Mouse (Mus musculus): ENCODE measurements around the gene Arhgef28.

Arhgef28 gene

GRCm38 (mm10) chr13:98205771-98206545 is at the start of gene Arhgef28:
TSS of gene Arhgef28 (minus strand) at chr13:98206439.
- peak; percentile 82 for DNase-seq (ENCODE audit: inconsistent ontology term)

DNA sequence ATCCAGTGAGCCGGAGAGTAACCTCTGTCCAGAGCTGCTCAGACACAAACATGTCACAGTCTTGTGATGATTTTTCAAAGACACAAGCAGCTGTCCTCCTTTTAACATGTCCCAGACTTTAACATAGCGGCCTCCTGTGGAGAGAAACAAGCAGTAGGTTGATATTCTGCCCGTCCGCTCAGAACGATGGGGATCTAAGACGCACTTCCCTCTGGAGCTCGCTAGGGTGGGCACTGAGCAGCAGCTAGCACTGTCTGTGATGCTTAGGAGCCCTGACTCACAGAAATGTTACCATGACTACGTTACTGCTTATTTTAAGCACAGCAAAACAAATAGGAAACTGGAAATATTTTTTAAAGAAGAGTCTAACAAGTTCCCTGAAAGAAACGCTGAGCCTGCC is 48.7 kb upstream of the Arhgef28 start:
- no peak for DNase-seq (ENCODE audit: inconsistent ontology term)

- DNase-seq (ENCODE audit: inconsistent ontology term): no peak
These were observed 43.4 kb upstream of the Arhgef28 start for GRCm38 (mm10) chr13:98249594-98249993.

- DNase-seq (ENCODE audit: inconsistent ontology term): no peak
These were observed 39.1 kb upstream of the Arhgef28 start for GRCm38 (mm10) chr13:98245386-98245785.

DNA sequence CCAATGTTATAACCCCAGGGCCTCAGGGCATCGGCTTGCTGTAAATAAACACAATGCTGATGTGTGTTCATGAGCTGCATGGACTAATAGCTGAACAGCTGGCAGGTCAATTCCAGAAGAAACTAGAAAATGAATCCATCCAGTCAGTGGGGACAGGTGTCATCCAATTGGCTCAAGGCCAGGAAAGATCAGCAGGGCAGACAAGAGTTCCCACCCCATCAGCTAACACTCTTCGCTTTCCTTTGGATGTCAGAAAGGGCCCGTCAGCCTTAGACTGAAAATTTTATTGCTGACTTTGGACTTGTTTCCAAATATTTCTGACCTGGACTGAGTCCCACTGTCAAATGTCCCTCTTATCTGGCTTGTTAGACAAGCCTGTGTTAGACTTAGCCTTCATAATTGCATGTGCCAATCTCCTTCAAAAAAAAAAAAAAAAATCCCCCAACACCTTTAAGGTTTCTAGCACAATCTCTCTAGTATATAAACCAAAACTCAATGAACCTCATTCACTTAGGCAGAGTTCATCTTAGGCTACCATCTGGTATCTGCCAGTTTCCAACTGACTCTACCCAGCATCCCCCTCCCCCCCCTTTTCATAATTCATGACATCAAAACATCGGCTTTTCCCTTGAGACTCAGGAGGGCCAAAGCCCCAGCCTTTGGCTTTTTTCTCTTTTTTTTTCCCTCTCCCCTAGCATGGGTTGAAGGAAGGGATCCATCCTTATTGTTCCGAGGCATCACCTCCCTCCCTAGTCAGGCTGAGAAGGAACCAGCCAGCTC is 38.5 kb upstream of the Arhgef28 start:
- DNase-seq (ENCODE audit: inconsistent ontology term): no peak

GRCm38 (mm10) chr13:98241531-98242282 is 35.5 kb upstream of the Arhgef28 start:
- DNase-seq (ENCODE audit: inconsistent ontology term): no peak

DNA sequence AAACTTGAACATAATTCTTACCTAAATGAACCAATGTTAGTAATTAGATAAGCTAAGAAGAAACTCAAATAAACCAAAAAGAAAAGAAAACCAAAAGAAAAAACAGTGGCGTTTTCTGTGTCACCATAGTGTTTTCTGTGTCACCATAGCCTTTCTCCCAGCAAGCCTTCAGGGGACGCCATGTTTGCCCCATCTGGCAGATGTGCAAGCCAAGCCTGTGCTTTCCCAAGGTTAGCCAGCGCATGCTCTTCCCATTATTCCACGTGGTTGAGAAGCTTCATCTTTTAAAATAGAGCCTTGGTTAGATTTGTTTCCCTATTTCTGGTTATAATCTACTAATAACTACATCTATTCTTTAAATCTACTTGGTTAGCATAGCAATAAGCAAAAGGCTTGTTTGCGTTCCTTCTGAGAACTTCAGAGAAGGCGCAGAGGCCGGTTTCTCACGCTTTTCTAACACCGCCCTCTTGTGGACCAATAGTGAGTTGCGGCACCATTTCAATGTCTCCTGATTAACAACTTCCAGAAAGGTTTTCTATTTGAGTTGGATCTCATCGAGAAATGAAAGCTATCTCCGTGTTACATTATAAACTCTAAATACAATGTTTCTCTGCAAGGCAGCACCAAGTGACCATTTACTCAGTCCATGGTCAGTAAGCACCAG is 33.9 kb upstream of the Arhgef28 start:
- DNase-seq (ENCODE audit: inconsistent ontology term): peak; percentile 36

DNA sequence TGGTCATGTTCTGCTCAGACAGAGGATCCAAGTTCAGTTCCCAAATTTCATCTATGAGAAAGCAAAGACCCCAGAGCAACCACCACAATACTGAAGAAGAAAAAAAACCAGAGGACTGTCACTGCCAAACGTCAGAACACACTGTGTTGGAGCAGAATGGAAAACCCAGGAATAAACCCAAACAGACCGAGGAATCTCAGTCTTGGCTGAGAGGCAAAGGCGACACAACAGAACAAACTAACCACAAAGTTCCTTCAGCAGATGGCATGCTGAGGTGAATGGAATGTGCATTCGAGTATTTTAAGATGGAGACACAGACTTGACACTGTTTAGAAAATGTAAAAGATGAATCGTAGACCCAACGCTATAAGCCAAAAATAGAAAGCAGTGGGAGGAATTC is 29.2 kb upstream of the Arhgef28 start:
- peak; percentile 80 for DNase-seq (ENCODE audit: inconsistent ontology term)

GRCm38 (mm10) chr13:98230511-98230910 is 24.3 kb upstream of the Arhgef28 start:
- DNase-seq (ENCODE audit: inconsistent ontology term): peak; percentile 93

GRCm38 (mm10) chr13:98226225-98226624 is 20.0 kb upstream of the Arhgef28 start:
- DNase-seq (ENCODE audit: inconsistent ontology term): no peak

DNA sequence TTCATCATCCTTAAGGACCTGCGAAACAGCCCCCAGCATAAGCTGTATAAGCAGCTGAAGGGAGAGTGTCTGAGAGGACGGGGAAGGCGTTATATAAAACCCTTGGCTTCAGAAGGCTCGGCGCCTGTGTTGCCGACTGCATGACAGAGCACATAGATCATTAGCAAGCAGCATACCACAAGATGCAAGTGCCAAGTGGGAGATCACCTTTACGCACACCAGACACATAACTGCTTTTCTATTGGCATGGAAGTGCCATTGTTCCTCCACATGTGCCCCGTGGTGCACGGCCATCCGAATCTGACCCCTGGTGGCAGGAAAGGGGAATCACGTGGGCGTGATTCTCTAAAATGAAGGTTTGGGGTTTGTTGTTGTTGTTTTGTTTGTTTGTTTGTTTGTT is 16.6 kb upstream of the Arhgef28 start:
- DNase-seq (ENCODE audit: inconsistent ontology term): peak; percentile 25

DNA sequence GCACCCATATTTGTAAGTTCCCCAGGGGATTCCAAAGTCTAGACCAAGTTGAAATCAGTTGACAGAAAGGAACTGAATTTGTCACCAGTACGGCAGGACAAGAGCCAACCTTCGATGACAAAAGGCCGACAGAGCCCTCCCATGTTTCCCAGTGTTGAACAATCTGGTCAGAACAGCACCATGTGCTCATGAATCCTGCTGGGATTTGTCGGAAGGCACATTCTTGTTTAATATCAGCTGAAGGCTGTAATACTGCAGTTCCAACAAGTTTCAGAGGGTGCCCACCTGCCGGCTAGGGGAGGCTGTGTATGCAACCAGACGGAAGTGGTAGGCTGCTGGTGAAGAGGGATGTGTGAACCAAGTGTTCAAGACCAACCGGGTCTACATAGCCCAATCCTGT is 3.9 kb upstream of the Arhgef28 start:
- DNase-seq (ENCODE audit: inconsistent ontology term): no peak

GRCm38 (mm10) chr13:98208842-98209241 is 2.6 kb upstream of the Arhgef28 start:
- DNase-seq (ENCODE audit: inconsistent ontology term): no peak

DNA sequence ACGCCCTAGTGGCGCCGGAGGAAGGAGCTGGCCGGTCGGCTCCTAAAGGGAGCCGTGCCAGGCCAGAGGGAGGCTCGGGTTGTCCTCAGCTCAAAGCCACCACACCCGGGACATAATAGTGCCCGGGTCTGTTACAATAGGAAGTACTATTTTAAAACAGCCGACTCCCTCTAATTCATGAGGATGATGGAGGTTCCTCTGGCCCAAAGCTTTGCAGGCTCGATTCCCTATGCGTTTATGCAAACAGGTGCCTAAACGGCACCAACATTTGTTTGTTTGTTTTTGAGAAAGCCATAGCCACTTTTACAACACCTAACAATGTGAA is 269 bp upstream of the Arhgef28 start:
- DNase-seq (ENCODE audit: inconsistent ontology term): no peak

GRCm38 (mm10) chr13:98205111-98205510 is 1.1 kb downstream of the Arhgef28 start:
- DNase-seq (ENCODE audit: inconsistent ontology term): no peak

DNA sequence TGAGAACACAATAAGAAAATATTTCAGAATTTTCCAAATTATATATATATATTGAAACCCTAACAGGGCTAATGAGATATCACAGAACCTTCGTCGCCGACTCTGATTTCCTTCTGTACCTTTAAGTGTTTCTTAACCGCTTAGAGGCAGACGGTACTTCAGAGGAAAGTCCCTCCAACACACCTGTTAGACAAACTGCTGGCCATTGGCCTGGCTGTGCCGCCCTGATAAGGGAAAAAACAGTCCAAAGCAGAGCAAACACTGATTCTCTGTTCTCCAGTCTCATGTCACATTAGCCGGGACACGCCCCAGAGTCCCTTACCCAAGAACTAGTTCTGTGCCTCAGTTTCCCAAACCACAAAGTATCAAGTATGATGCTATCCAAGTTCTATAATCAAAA is 1.9 kb downstream of the Arhgef28 start:
- DNase-seq (ENCODE audit: inconsistent ontology term): no peak

GRCm38 (mm10) chr13:98201436-98201835 is 4.8 kb downstream of the Arhgef28 start:
- no peak for DNase-seq (ENCODE audit: inconsistent ontology term)

DNA sequence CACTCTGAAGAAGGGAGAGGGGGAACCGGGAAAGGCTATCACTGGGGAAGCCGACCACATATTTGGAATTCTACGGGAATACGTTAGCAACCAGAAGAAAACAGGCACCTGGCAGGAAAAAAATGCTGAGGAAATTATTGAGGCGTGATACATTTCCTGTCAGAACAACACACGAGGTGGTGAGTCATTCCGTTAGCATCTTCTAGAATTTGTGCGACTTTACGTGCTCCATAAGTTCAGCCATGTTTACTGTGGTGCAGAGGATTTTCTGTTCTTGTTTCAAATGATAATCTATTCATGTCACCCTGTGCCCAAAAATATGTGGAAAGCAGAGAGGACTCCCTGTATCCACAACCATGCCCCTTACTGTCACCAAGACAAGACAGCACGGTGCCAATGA is 13.6 kb downstream of the Arhgef28 start:
- peak; percentile 18 for DNase-seq (ENCODE audit: inconsistent ontology term)

DNA sequence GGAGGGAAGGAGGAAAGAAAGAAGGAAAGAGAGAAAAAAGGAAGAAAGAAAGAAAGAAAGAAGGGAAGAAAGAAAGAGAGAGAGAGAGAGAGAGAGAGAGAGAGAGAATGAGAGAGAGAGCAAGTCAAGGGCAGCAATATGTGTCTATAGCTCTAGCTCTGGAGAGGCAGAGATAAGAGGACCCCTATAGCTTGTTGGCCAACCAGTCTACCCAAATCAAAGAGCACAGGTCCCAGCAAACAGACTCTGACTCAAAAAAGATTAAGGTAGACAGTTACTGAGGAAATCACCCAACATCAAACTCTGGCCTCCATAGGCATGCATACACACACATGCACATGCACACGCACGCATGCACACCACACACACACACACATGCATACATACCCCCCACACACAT is 17.7 kb downstream of the Arhgef28 start:
- no peak for DNase-seq (ENCODE audit: inconsistent ontology term)

DNA sequence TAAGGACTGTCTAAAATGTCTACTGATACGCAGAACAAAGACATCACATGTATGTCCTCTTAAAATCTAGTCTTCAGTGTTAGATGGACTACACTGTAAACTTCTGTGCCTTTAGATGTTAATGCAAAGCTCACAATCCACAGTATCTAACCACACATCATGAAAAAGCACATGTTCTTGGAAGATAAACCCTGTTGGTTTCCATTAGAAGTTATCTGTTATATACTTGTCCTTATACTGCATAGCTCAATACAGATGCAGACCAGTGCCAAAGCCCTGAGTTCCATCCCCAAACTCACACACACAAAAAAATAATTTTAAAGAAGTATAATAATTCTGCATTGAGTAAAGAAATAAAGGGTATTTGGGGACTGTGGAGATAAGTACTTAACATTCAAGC is 18.3 kb downstream of the Arhgef28 start:
- DNase-seq (ENCODE audit: inconsistent ontology term): no peak

DNA sequence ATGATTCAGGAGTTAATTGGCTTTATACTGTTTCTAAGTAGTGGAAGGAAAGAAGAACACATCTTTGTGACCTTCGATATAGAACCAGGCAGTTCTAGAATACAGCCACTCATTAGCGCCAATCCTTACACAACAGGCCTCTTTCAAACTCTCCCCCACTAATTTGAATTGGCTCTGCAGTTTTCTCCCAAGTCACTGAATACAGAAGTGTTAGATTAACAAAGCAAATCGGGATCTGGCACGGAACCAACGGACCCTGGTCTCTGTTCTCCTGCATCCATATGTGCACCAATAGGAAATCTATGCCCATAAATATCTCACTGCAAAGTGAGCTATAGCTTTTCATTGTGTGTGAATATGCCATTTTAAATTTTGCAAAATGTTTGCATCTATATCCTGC is 20.1 kb downstream of the Arhgef28 start:
- DNase-seq (ENCODE audit: inconsistent ontology term): peak; percentile 27

DNA sequence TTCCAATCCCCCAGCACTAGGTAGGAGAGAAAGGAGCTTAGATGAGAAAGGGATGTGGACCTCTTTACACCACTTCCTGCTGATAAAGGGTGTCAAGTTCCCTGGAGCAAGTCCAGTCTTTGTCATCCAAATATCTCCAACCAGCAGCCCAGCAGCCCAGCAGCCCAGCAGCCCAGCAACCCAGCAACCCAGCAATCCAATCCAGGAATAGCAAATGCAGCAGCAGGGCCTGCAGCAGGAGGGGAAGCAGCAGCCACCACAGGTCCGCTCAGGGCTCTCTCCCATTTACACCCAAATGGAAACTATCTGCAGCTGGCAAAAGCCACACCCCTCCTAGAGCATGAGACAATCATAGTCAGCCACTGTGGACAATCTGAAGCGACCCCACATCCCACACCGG is 21.6 kb downstream of the Arhgef28 start:
- DNase-seq (ENCODE audit: inconsistent ontology term): no peak

Data from Muller cell, postnatal 12 days (primary cell).